Mouse (Mus musculus): Measurements from ENCODE around the gene Abcb11. TPM values are rescaled to one million over a fixed set of nuclear protein-coding genes. Genes with fewer than 3 reads are reported as not detected.

The Abcb11 gene
- not detected for polyA plus RNA-seq (2014; fragmentation: Illumina TruSeq; extraction: RNeasy Lipid Tissue Mini Kit (QIAGEN cat#74804); ENCODE audit: insufficient read depth, low read depth, low replicate concordance)

DNA sequence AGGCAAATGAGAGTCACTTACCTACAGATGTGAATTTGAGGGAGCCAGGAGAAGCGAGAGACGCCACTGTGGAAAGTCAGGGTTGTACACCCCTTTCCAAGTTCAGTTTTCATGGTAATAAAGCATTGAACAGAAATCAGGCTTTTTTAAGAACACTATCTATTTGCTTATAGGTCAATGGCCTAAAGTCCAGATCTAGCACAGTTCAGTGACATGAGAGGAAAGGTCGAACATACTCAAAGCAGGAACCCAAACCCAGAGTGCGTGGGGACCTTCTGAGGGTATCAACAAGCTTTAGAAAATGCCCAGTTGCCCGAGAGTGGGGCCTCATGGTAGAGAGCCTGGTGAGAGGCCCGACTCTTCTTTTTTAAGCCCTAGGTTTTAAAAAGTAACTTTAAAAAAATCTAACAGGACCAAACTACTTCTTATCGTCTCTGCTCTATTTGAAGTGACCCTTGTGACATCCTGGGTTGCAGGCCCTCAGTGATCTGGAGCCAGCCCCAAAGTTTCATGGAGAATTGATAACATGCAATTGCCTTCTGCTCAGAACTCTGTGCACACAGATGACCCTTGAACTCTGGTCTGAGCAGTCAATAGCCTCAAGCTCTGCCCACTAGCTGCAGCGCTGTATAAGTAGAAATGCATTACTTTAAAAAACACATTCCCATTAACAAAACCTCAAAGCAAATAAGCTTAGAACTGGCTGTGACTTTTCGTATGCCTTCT lies at the start of gene Abcb11:
Gene Abcb11 (minus strand): TSS at position 121 of the 726 bp plus-strand sequence.

GRCm38 (mm10) chr2:69380281-69380680 lies 37.9 kb upstream of the Abcb11 start, which contains the start of gene Dhrs9:
TSS of gene Dhrs9 (plus strand) at chr2:69380445.

GRCm38 (mm10) chr2:69210773-69211172 lies 131.6 kb downstream of the Abcb11 start, which contains the start of gene G6pc2:
TSS of gene G6pc2 (plus strand) at chr2:69211073.

DNA sequence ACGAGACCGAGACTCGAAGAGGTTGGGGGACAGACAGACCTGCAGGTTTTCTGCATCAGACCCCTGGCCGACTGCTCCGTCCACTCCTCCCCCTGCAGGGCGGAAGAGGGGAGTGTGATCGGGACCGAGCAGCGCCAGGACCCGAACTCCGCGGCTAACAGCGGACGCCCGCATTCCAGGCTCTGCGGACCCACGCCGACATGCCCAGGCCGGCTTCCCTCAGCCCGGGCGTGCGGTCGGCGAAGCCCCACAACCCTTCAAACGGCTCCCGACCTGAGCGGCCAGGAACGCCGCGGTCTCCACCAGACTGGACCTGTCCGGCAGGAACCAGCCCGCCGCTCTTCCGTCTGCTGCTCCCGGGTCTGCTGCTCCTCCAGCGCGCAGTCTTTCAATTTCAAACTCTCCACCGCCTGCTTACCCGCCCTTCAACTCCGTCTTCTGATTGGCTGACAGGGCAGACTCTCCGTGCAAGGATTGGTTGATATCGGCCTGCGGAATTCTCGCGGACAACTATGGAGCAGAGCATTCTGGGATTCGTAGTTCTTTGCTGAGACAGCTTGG lies 136.5 kb downstream of the Abcb11 start, which contains the start of gene Spc25:
Gene Spc25 (minus strand): TSS at position 404 of the 561 bp plus-strand sequence.

Other genes with a start within 250 kb of the Abcb11 start
- gene Nostrin, start 206.8 kb downstream of the Abcb11 start, polyA plus RNA-seq (2014; fragmentation: Illumina TruSeq; extraction: RNeasy Lipid Tissue Mini Kit (QIAGEN cat#74804); ENCODE audit: insufficient read depth, low read depth, low replicate concordance), result 45.9 TPM
- 1.8 TPM for gene Spc25, start 136.4 kb downstream of the Abcb11 start, polyA plus RNA-seq (2014; fragmentation: Illumina TruSeq; extraction: RNeasy Lipid Tissue Mini Kit (QIAGEN cat#74804); ENCODE audit: insufficient read depth, low read depth, low replicate concordance)
- not detected for gene G6pc2, start 131.5 kb downstream of the Abcb11 start, polyA plus RNA-seq (2014; fragmentation: Illumina TruSeq; extraction: RNeasy Lipid Tissue Mini Kit (QIAGEN cat#74804); ENCODE audit: insufficient read depth, low read depth, low replicate concordance)
- 0.35 TPM for gene Dhrs9, start 37.8 kb upstream of the Abcb11 start, polyA plus RNA-seq (2014; fragmentation: Illumina TruSeq; extraction: RNeasy Lipid Tissue Mini Kit (QIAGEN cat#74804); ENCODE audit: insufficient read depth, low read depth, low replicate concordance)
- gene Lrp2, start 243.4 kb upstream of the Abcb11 start, polyA plus RNA-seq (2014; fragmentation: Illumina TruSeq; extraction: RNeasy Lipid Tissue Mini Kit (QIAGEN cat#74804); ENCODE audit: insufficient read depth, low read depth, low replicate concordance), result 2.9 TPM

Measured in lung, adult 10 weeks (tissue).